Mouse (Mus musculus) cerebellum, adult 2 months (tissue): ENCODE measurements around the gene Phf11c.

Source experiments
- CTCF ChIP-seq: fragments of 200-500 bp; IDR thresholded peaks from 2 replicates; pipeline ENCODE4 v1.5.1; 2011; ENCODE audit warnings: low read depth, mild to moderate bottlenecking, control low read depth, low read length, moderate library complexity, borderline replicate concordance; ENCODE audit not compliant: insufficient read depth
- POLR2A ChIP-seq: fragments of 200-500 bp; IDR thresholded peaks from 2 replicates; pipeline ENCODE4 v1.6.1; 2011; ENCODE audit warnings: low read length, control low read depth, borderline replicate concordance; ENCODE audit not compliant: insufficient read depth

GRCm38 (mm10) chr14:59396999-59397398 is 1.8 kb upstream of the Phf11c start:
- TF ChIP-seq CTCF (no peak), POLR2A (no peak)
